Mouse (Mus musculus): Measurements from ENCODE around the gene Gfer. TPM values are rescaled to one million over a fixed set of nuclear protein-coding genes. Genes with fewer than 3 reads are reported as not detected.
A peak's percentile ranks its signal among the peaks of the same experiment; 100 is the strongest.
"Not testable (repeated sequence)": the region's sequence is repeated elsewhere in the genome, so short reads cannot be mapped to it uniquely, and the experiment has no call there.

Gfer gene
- total and polyA plus RNA-seq, 3 experiments = 15.7 to 149 (median 34.1) TPM

- H3K27me3 ChIP-seq (ENCODE audit: insufficient read depth, low read length) = peaks cover 15% of the 10 kb centered on the region
- DNase-seq (ENCODE audit: low spot score) = peak; percentile 69
- ATAC-seq (ENCODE audit: extremely low read depth, insufficient number of reproducible peaks, low FRiP score, poor library complexity, severe bottlenecking) = peak; percentile 48
- no peaks in the 10 kb centered on the region for H3K9me3 ChIP-seq (replicated peaks)
- TF ChIP-seq POLR2AphosphoS5 (IDR thresholded peaks at IDR 0.05; ENCODE audit: insufficient replicate concordance, low read depth, low read length) (no peak; the same call in 1 of the 2 replicates), GATA1 (IDR thresholded peaks at IDR 0.05; ENCODE audit: borderline replicate concordance, low read length) (no peak), GATA2 (IDR thresholded peaks at IDR 0.05; ENCODE audit: borderline replicate concordance, low read depth, low read length) (no peak), CTCF (IDR thresholded peaks at IDR 0.05; ENCODE audit: low read depth, low read length) (peak; percentile 97), TAL1 (conservative IDR thresholded peaks at IDR 0.05; ENCODE audit: low read depth, low read length) (no peak)
- H3K4me3 ChIP-seq (ENCODE audit: low read depth, low read length) = peak within 1 kb of the TSS; percentile 77
- peaks cover 30% of the 10 kb centered on the region for H3K4me1 ChIP-seq (ENCODE audit: insufficient read depth, low read depth, low read length)
- peaks cover 21% of the 10 kb centered on the region for H3K36me3 ChIP-seq (replicated peaks)
Measured at GRCm38 (mm10) chr17:24724184-24724583, 28.2 kb upstream of the Gfer start, which contains the start of gene Ndufb10. TSS of gene Ndufb10 (minus strand) at chr17:24724478.

- peak; percentile 52 for DNase-seq (ENCODE audit: low spot score)
- H3K4me3 ChIP-seq (ENCODE audit: low read depth, low read length) = peak overlapping the region; percentile 77
- peaks cover 15% of the 10 kb centered on the region for H3K27me3 ChIP-seq (ENCODE audit: insufficient read depth, low read length)
- H3K4me1 ChIP-seq (ENCODE audit: insufficient read depth, low read depth, low read length) = peaks cover 31% of the 10 kb centered on the region
- ATAC-seq (ENCODE audit: extremely low read depth, insufficient number of reproducible peaks, low FRiP score, poor library complexity, severe bottlenecking) = no peak
- TF ChIP-seq GATA2 (IDR thresholded peaks at IDR 0.05; ENCODE audit: borderline replicate concordance, low read depth, low read length) (no peak), CTCF (IDR thresholded peaks at IDR 0.05; ENCODE audit: low read depth, low read length) (no peak), TAL1 (conservative IDR thresholded peaks at IDR 0.05; ENCODE audit: low read depth, low read length) (no peak), POLR2AphosphoS5 (IDR thresholded peaks at IDR 0.05; ENCODE audit: insufficient replicate concordance, low read depth, low read length) (no peak; the same call in 1 of the 2 replicates), GATA1 (IDR thresholded peaks at IDR 0.05; ENCODE audit: borderline replicate concordance, low read length) (no peak)
- no peaks in the 10 kb centered on the region for H3K9me3 ChIP-seq (replicated peaks)
- H3K36me3 ChIP-seq (replicated peaks) = peaks cover 21% of the 10 kb centered on the region
Measured at GRCm38 (mm10) chr17:24723881-24724180, 27.9 kb upstream of the Gfer start.

- Histone ChIP-seq H3K27me3 (ENCODE audit: insufficient read depth, low read length) (peaks cover 12% of the 10 kb centered on the region), H3K4me3 (ENCODE audit: low read depth, low read length) (peak overlapping the region; percentile 77), H3K9me3 (replicated peaks) (no peaks in the 10 kb centered on the region), H3K36me3 (replicated peaks) (peaks cover 26% of the 10 kb centered on the region), H3K4me1 (ENCODE audit: insufficient read depth, low read depth, low read length) (peaks cover 36% of the 10 kb centered on the region)
- DNase-seq (ENCODE audit: low spot score) = no peak
- no peak for TF ChIP-seq CTCF (IDR thresholded peaks at IDR 0.05; ENCODE audit: low read depth, low read length)
- peak; percentile 88; the same call in 1 of the 2 replicates for TF ChIP-seq POLR2AphosphoS5 (IDR thresholded peaks at IDR 0.05; ENCODE audit: insufficient replicate concordance, low read depth, low read length)
- no peak for TF ChIP-seq GATA1 (IDR thresholded peaks at IDR 0.05; ENCODE audit: borderline replicate concordance, low read length)
- no peak for ATAC-seq (ENCODE audit: extremely low read depth, insufficient number of reproducible peaks, low FRiP score, poor library complexity, severe bottlenecking)
Measured at GRCm38 (mm10) chr17:24723122-24723880, 27.3 kb upstream of the Gfer start.

GRCm38 (mm10) chr17:24722220-24722924, 26.4 kb upstream of the Gfer start:
- Histone ChIP-seq H3K36me3 (replicated peaks) (peaks cover 35% of the 10 kb centered on the region), H3K27me3 (ENCODE audit: insufficient read depth, low read length) (peaks cover 3% of the 10 kb centered on the region; the same call in 1 of the 2 replicates), H3K4me3 (ENCODE audit: low read depth, low read length) (peak overlapping the region; percentile 74), H3K9me3 (replicated peaks) (no peaks in the 10 kb centered on the region), H3K4me1 (ENCODE audit: insufficient read depth, low read depth, low read length) (peaks cover 41% of the 10 kb centered on the region)
- ATAC-seq (ENCODE audit: extremely low read depth, insufficient number of reproducible peaks, low FRiP score, poor library complexity, severe bottlenecking) (no peak), DNase-seq (ENCODE audit: low spot score) (no peak)
- no peak for TF ChIP-seq GATA2 (IDR thresholded peaks at IDR 0.05; ENCODE audit: borderline replicate concordance, low read depth, low read length)
- no peak for TF ChIP-seq GATA1 (IDR thresholded peaks at IDR 0.05; ENCODE audit: borderline replicate concordance, low read length)
- peak; percentile 95 for TF ChIP-seq POLR2AphosphoS5 (IDR thresholded peaks at IDR 0.05; ENCODE audit: insufficient replicate concordance, low read depth, low read length)

GRCm38 (mm10) chr17:24721383-24721955, 25.5 kb upstream of the Gfer start:
- DNase-seq (ENCODE audit: low spot score); ATAC-seq (ENCODE audit: extremely low read depth, insufficient number of reproducible peaks, low FRiP score, poor library complexity, severe bottlenecking): not testable (repeated sequence)

GRCm38 (mm10) chr17:24720616-24721015, 24.7 kb upstream of the Gfer start:
- H3K4me3 ChIP-seq (ENCODE audit: low read depth, low read length) = peak overlapping the region; percentile 81
- H3K9me3 ChIP-seq (replicated peaks); H3K27me3 ChIP-seq (ENCODE audit: insufficient read depth, low read length); ATAC-seq (ENCODE audit: extremely low read depth, insufficient number of reproducible peaks, low FRiP score, poor library complexity, severe bottlenecking); DNase-seq (ENCODE audit: low spot score): not testable (repeated sequence)
- H3K4me1 ChIP-seq (ENCODE audit: insufficient read depth, low read depth, low read length) = peaks cover 39% of the 10 kb centered on the region
- H3K36me3 ChIP-seq (replicated peaks) = peaks cover 53% of the 10 kb centered on the region

More at GRCm38 (mm10) chr17:24721383-24721955, 25.5 kb upstream of the Gfer start:
- peaks cover 41% of the 10 kb centered on the region for H3K4me1 ChIP-seq (ENCODE audit: insufficient read depth, low read depth, low read length)
- H3K36me3 ChIP-seq (replicated peaks) = peaks cover 44% of the 10 kb centered on the region
- peak overlapping the region; percentile 74 for H3K4me3 ChIP-seq (ENCODE audit: low read depth, low read length)
- H3K27me3 ChIP-seq (ENCODE audit: insufficient read depth, low read length); H3K9me3 ChIP-seq (replicated peaks): not testable (repeated sequence)
